Mouse (Mus musculus) lung, postnatal 36 days (tissue): Measurements from ENCODE around the gene Slc15a3.

Experiments used
- DNase-seq: peaks from one replicate; pipeline ENCODE4 v3.0.0; 2022; ENCODE audit warnings: mixed read lengths

Gene Slc15a3

GRCm38 (mm10) chr19:10870676-10871075, 31.1 kb downstream of the Slc15a3 start:
- DNase-seq = no peak

DNA sequence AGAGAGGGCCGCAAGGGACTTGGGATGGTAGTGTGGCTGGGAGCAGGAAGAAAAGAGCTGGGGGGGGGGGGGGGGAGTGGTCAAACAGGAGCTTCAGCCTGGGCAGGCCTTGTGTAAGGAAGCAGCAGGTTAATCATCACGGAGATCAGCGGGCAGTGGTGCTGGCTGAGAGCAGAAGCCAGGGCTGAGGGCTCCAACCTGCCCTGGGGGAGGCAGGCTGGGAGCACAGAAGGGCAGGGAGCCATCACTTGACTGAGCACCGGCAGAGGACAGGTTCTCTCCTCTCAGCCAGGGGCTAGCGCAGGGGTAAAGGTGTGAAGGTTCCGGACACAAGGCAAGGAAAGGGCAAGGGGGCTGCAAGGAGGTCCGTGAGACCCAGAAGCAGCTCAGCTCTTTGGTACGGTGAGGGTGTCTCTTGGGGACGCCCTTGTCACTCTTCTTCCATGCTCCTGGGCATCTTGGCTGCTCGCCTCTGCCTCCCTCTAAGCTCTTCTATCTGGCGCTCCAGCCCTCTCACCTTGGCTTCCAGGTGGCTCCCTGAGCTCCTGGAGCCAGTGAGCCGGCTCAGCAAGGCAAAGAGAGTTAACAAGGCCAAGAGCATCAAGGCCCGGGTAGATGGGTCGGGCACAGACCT, 31.9 kb downstream of the Slc15a3 start:
- DNase-seq = no peak

DNA sequence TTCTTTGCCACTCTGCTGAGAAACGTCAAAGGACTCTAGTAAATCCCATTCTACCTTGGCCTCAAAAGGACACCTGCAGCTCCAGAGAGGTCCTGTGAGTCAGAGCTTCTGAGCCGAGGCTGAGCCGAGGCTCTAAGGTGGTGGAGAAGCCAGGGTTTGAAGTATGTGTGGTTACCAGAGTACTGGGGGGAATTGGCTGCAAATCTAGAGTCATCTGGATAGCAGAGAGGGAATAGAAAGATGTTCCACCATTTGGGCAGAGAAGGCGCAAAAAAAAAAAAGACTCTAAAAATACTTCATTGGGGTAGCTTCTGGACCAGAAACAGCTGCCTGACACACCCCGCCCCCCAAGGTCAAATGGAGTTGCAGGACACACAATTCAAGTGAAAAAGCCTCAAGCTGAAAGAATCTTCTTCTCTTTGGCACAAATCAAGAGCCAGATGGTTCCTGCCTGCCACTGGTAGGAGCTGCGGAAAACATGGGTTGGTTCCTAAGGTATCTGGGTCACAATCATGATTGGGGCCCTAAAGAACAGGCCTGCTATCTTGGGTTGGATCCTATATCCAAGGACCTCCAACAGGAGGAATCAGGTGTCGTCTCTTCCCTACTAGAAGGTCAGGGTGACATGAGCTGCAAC, 38.8 kb downstream of the Slc15a3 start:
- peak; percentile 60 for DNase-seq

GRCm38 (mm10) chr19:10880085-10880974, 40.8 kb downstream of the Slc15a3 start:
- DNase-seq = peak; percentile 88

- no peak for DNase-seq
These were observed 41.5 kb downstream of the Slc15a3 start for GRCm38 (mm10) chr19:10880975-10881425.

- DNase-seq = peak; percentile 96
These were observed 42.1 kb downstream of the Slc15a3 start, which contains the start of gene Tmem109 for GRCm38 (mm10) chr19:10881426-10882154. TSS of gene Tmem109 (minus strand) at chr19:10882001.

- peak; percentile 59 for DNase-seq
These were observed 52.7 kb downstream of the Slc15a3 start for GRCm38 (mm10) chr19:10892201-10892600.

GRCm38 (mm10) chr19:10895016-10895528, 55.5 kb downstream of the Slc15a3 start, which contains the start of gene Prpf19:
TSS of gene Prpf19 (plus strand) at chr19:10895231.
- DNase-seq = peak; percentile 98

DNA sequence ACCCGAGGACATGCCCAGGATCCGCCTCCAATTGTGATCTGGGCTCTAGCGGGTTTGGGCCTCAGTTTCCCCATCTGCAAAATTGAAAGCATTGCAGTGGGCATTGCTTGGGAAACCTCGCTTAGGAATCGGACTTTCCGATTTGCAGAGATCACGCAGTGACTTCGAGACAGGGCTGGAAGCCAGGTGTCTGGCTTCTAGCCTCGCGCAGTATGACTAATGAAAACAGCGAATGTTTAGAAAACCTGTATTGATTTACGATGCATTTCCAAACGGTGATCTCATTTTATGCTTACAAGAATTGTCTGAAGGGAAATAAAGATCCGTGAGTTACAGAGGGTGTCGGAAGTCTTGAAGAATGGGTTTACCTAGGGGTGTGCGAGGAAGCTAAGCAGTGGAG, 56.2 kb downstream of the Slc15a3 start:
- no peak for DNase-seq

GRCm38 (mm10) chr19:10896849-10897248, 57.3 kb downstream of the Slc15a3 start:
- no peak for DNase-seq

DNA sequence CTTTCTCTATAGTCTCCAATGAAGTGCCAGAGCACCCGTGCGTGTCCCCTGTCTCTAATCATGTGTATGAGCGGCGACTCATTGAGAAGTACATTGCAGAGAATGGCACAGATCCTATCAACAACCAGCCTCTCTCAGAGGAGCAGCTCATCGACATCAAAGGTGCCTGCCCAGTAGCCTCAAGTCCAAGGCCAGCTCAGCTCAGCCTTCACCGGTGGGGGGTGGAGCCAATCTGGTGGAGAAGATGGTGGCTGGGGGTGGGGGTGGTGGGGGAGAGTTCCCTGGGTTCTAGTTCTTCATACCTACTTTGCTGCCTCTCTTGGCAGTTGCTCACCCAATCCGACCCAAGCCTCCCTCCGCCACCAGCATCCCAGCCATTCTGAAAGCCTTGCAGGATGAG, 58.0 kb downstream of the Slc15a3 start:
- DNase-seq = no peak

GRCm38 (mm10) chr19:10900315-10900714, 60.8 kb downstream of the Slc15a3 start:
- DNase-seq = no peak

DNA sequence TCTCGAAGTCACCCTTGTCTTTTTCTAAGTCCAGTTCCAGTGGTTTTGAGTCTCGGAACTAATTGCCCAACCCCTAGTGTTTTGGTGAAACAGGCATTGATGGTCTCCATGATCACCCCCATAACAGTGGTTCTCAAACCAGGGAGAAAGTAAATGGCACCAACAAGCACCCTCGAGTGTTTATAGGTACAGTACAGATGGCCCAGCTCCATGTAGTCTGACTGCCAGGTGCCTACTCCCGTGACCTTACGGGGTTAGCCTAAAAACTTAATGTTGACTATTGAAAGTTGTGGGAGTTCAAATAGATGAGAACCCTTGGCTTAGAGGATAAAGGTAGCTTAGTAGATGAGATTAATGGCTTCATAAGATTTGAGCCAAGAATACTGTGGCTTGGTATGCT, 61.5 kb downstream of the Slc15a3 start:
- no peak for DNase-seq

GRCm38 (mm10) chr19:10904512-10904911, 65.0 kb downstream of the Slc15a3 start:
- DNase-seq = no peak

- peak; percentile 87 for DNase-seq
These were observed 65.6 kb downstream of the Slc15a3 start for GRCm38 (mm10) chr19:10904927-10905727.

- DNase-seq = no peak
These were observed 66.1 kb downstream of the Slc15a3 start for GRCm38 (mm10) chr19:10905728-10906000.

- DNase-seq = peak; percentile 75
These were observed 68.4 kb downstream of the Slc15a3 start for GRCm38 (mm10) chr19:10907891-10908290.
